Mouse (Mus musculus) liver, adult 2 months (tissue): Measurements from ENCODE around the gene Pgghg.

ENCODE experiments used
- CTCF ChIP-seq: fragments of 200-500 bp; IDR thresholded peaks from 2 replicates; pipeline ENCODE4 v1.5.1; 2011; ENCODE audit warnings: low read depth, low read length, control low read depth
- POLR2A ChIP-seq: fragments of 200-500 bp; IDR thresholded peaks from 2 replicates; pipeline ENCODE4 v1.6.1; 2011; ENCODE audit warnings: low read length, control low read depth; ENCODE audit not compliant: insufficient read depth; ENCODE audit errors: extremely low read depth

GRCm38 (mm10) chr7:140955342-140955741 lies 14.2 kb downstream of the Pgghg start:
- TF ChIP-seq CTCF (no peak), POLR2A (no peak)
